Mouse (Mus musculus): ENCODE results near the gene Acvr2a. TPM values are rescaled to one million over a fixed set of nuclear protein-coding genes. Genes with fewer than 3 reads are reported as not detected.

The Acvr2a gene
- polyA plus RNA-seq, 1 experiment: 2.0 TPM

DNA sequence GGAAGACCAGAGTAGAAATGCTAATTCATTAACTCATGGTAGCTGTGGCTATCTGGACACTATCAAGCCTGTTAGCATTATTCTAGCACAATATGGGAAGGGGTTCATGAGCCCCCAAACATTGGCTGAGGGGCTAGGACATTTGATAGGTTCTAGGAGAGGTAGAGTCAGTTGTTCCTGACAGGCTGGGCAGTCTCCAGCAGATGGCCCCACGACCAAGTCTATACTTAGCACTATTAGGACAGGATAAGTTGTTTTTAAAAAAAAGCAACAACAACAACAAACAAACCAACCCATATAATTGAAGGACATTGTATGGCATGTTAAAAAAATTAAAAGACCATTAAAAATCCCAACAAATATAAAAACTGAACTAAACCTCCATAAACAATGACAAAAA lies 100.3 kb downstream of the Acvr2a start:
- TF ChIP-seq CTCF (IDR thresholded peaks at IDR 0.05; ENCODE audit: control insufficient read depth, insufficient read depth, low read length) (no peak), POLR2A (IDR thresholded peaks at IDR 0.05; ENCODE audit: borderline replicate concordance, control insufficient read depth, low read depth, low read length) (no peak)
- H3K4me1 ChIP-seq (ENCODE audit: control insufficient read depth, insufficient read depth, low read length): no peaks in the 10 kb centered on the region; the same call in 1 of the 2 replicates
- no peak overlapping the region for H3K27ac ChIP-seq (ENCODE audit: control insufficient read depth, insufficient read depth, low read depth, low read length, poor library complexity)
- H3K4me3 ChIP-seq (replicated peaks; ENCODE audit: control insufficient read depth, low read depth, low read length): no peak overlapping the region
- 46% methylated on average over 1 of the region's 1 CpGs for WGBS

- TF ChIP-seq CTCF (IDR thresholded peaks at IDR 0.05; ENCODE audit: control insufficient read depth, insufficient read depth, low read length) (no peak), POLR2A (IDR thresholded peaks at IDR 0.05; ENCODE audit: borderline replicate concordance, control insufficient read depth, low read depth, low read length) (no peak)
- Histone ChIP-seq H3K4me1 (ENCODE audit: control insufficient read depth, insufficient read depth, low read length) (no peaks in the 10 kb centered on the region; the same call in 1 of the 2 replicates), H3K4me3 (replicated peaks; ENCODE audit: control insufficient read depth, low read depth, low read length) (no peak overlapping the region), H3K27ac (ENCODE audit: control insufficient read depth, insufficient read depth, low read depth, low read length, poor library complexity) (no peak overlapping the region)
Observed at GRCm38 (mm10) chr2:48915832-48916231, 101.9 kb downstream of the Acvr2a start.

DNA sequence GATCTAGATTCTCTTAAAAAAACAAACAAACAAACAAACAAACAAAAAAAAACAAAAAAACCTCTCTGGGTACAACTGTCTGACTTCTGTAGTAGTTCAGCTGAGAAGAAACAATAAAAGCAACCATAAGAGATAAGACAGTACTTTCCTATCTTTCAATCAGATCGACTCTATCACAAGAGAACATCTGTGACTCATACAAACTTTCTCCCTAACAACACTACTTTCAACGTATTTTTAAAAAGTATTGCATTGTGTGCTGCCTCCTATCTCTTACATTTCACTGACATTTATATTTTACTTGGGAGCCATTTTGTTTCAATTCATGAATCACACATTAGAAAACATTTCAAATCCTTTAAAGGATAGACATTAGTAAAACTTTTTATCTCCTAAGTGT lies 121.1 kb downstream of the Acvr2a start:
- no peaks in the 10 kb centered on the region for H3K4me1 ChIP-seq (ENCODE audit: control insufficient read depth, insufficient read depth, low read length)
- no peak overlapping the region for H3K4me3 ChIP-seq (replicated peaks; ENCODE audit: control insufficient read depth, low read depth, low read length)
- WGBS: 65% methylated on average over 2 of the region's 2 CpGs
- no peak overlapping the region for H3K27ac ChIP-seq (ENCODE audit: control insufficient read depth, insufficient read depth, low read depth, low read length, poor library complexity)
- no peak for TF ChIP-seq CTCF (IDR thresholded peaks at IDR 0.05; ENCODE audit: control insufficient read depth, insufficient read depth, low read length)
- TF ChIP-seq POLR2A (IDR thresholded peaks at IDR 0.05; ENCODE audit: borderline replicate concordance, control insufficient read depth, low read depth, low read length): no peak

- H3K4me3 ChIP-seq (replicated peaks; ENCODE audit: control insufficient read depth, low read depth, low read length): no peak overlapping the region
Observed at GRCm38 (mm10) chr2:48947761-48948160, 133.9 kb downstream of the Acvr2a start.

DNA sequence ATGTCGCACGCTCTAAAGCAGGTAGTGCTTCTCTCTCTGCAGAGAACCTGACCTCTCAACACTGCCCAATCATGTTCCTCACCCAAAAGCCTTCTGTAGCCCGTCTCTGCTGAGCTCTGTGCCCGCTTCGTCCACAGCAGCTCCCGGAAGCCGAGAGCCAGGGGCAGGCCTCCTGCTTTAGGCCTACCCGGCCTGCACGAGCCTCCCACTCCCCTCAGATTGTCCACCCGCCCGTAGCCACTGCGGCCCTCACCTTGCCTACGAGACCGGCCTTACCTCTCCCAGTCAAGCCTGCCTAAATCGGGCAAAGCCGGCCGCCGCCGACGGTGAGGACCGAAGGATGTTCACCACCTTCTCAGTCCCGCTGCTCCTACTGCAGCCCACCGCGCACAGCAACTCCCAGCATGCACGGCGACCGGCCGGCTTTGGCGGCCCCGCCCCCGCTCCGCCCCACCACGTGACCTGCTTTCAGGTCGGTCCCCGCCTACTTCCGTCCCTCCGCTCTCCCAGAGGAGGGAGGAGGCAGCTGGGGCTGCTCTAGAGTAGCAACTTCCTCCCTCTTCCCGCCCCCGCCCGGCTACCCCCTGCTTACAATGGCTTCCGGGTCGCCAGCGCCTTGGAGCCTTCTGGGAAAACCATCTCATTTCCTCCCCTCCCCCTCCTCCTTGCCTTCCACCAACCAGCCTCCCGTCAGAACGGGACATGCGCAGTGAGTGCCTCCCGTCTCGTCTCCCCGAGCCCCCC lies 135.1 kb downstream of the Acvr2a start, which contains the start of gene Mbd5:
TSS of gene Mbd5 (plus strand) at position 668 of the 744 bp plus-strand sequence.
- Histone ChIP-seq H3K27ac (ENCODE audit: control insufficient read depth, insufficient read depth, low read depth, low read length, poor library complexity) (peak within 1 kb of the TSS; percentile 91), H3K4me3 (replicated peaks; ENCODE audit: control insufficient read depth, low read depth, low read length) (peak within 1 kb of the TSS; percentile 94), H3K4me1 (ENCODE audit: control insufficient read depth, insufficient read depth, low read length) (no peaks in the 10 kb centered on the region)
- no peak for TF ChIP-seq CTCF (IDR thresholded peaks at IDR 0.05; ENCODE audit: control insufficient read depth, insufficient read depth, low read length)
- TF ChIP-seq POLR2A (IDR thresholded peaks at IDR 0.05; ENCODE audit: borderline replicate concordance, control insufficient read depth, low read depth, low read length): peak; percentile 95
- WGBS: under 1% methylated on average over 49 of the region's 49 CpGs

More at GRCm38 (mm10) chr2:48947761-48948160, 133.9 kb downstream of the Acvr2a start:
- WGBS: 54% methylated on average over 3 of the region's 3 CpGs
- TF ChIP-seq POLR2A (IDR thresholded peaks at IDR 0.05; ENCODE audit: borderline replicate concordance, control insufficient read depth, low read depth, low read length) (no peak), CTCF (IDR thresholded peaks at IDR 0.05; ENCODE audit: control insufficient read depth, insufficient read depth, low read length) (no peak)
- Histone ChIP-seq H3K4me1 (ENCODE audit: control insufficient read depth, insufficient read depth, low read length) (no peaks in the 10 kb centered on the region), H3K27ac (ENCODE audit: control insufficient read depth, insufficient read depth, low read depth, low read length, poor library complexity) (no peak overlapping the region)

- under 1% methylated on average over 9 of the region's 9 CpGs for WGBS
- Histone ChIP-seq H3K4me1 (ENCODE audit: control insufficient read depth, insufficient read depth, low read length) (no peaks in the 10 kb centered on the region), H3K27ac (ENCODE audit: control insufficient read depth, insufficient read depth, low read depth, low read length, poor library complexity) (peak overlapping the region; percentile 91), H3K4me3 (replicated peaks; ENCODE audit: control insufficient read depth, low read depth, low read length) (peak overlapping the region; percentile 94)
- TF ChIP-seq POLR2A (IDR thresholded peaks at IDR 0.05; ENCODE audit: borderline replicate concordance, control insufficient read depth, low read depth, low read length): no peak
- no peak for TF ChIP-seq CTCF (IDR thresholded peaks at IDR 0.05; ENCODE audit: control insufficient read depth, insufficient read depth, low read length)
Observed at GRCm38 (mm10) chr2:48949743-48950251, 135.9 kb downstream of the Acvr2a start.

- 0% methylated on average over 2 of the region's 2 CpGs for WGBS
- Histone ChIP-seq H3K27ac (ENCODE audit: control insufficient read depth, insufficient read depth, low read depth, low read length, poor library complexity) (peak within 1 kb of the TSS; percentile 91), H3K4me3 (replicated peaks; ENCODE audit: control insufficient read depth, low read depth, low read length) (peak within 1 kb of the TSS; percentile 94), H3K4me1 (ENCODE audit: control insufficient read depth, insufficient read depth, low read length) (no peaks in the 10 kb centered on the region)
- TF ChIP-seq CTCF (IDR thresholded peaks at IDR 0.05; ENCODE audit: control insufficient read depth, insufficient read depth, low read length): no peak
- no peak for TF ChIP-seq POLR2A (IDR thresholded peaks at IDR 0.05; ENCODE audit: borderline replicate concordance, control insufficient read depth, low read depth, low read length)
Observed at GRCm38 (mm10) chr2:48950252-48950315, 136.2 kb downstream of the Acvr2a start, which contains the start of gene Orc4. Gene Orc4, minus strand, starts transcription at chr2:48950277.

DNA sequence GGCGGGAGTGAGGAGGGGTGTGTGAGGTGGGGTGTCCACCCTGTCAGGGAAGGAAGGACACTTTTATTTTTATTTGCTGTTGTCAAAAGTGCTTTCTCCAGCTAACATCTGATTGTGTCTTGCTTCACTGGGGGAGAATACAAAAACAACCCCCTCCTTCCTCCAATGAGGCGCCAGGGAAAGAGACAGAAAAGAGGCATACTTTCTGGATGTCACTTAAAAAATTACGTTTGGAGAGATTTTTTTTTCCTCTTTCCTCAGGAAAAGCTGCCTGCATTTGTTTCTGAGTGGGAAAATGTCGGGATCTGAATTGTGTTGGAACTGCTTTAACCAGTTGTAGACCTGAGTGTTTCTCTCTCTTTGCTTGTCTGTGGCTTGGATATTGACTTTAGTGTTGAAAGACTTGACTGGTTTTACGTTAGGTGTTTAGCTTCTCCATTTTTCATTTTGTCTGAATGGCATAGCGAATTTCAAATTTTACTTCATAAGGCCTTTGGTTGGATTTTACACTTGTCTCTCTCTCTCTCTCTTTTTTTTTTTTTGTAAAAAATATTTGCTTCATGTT lies 136.5 kb downstream of the Acvr2a start:
- WGBS: 2% methylated on average over 6 of the region's 6 CpGs
- H3K4me3 ChIP-seq (replicated peaks; ENCODE audit: control insufficient read depth, low read depth, low read length): peak overlapping the region; percentile 94
- TF ChIP-seq CTCF (IDR thresholded peaks at IDR 0.05; ENCODE audit: control insufficient read depth, insufficient read depth, low read length) (no peak), POLR2A (IDR thresholded peaks at IDR 0.05; ENCODE audit: borderline replicate concordance, control insufficient read depth, low read depth, low read length) (no peak)
- H3K4me1 ChIP-seq (ENCODE audit: control insufficient read depth, insufficient read depth, low read length): no peaks in the 10 kb centered on the region
- H3K27ac ChIP-seq (ENCODE audit: control insufficient read depth, insufficient read depth, low read depth, low read length, poor library complexity): no peak overlapping the region

Other genes with a start within 250 kb of the Acvr2a start
- 10.7 and 17.4 TPM in 2 replicates for gene Mbd5, start 135.4 kb downstream of the Acvr2a start, polyA plus RNA-seq (2011; ENCODE audit: insufficient read depth, insufficient read length, low replicate concordance, missing spikeins)
- 25.0 and 42.6 TPM in 2 replicates for gene Orc4, start 136.2 kb downstream of the Acvr2a start, polyA plus RNA-seq (2011; ENCODE audit: insufficient read depth, insufficient read length, low replicate concordance, missing spikeins)

Data from bone marrow, adult 2 months (tissue).